Mouse (Mus musculus): ENCODE results near the gene Morc2a. TPM values are rescaled to one million over a fixed set of nuclear protein-coding genes. Genes with fewer than 3 reads are reported as not detected.

Gene Morc2a
- polyA plus RNA-seq, 1 experiment, result 16.0 TPM

- no peak overlapping the region for H3K4me3 ChIP-seq (ENCODE audit: control insufficient read depth, low read depth, low read length)
- H3K27me3 ChIP-seq (ENCODE audit: control insufficient read depth, insufficient read depth, low read length), result no peaks in the 10 kb centered on the region
- TF ChIP-seq CTCF (IDR thresholded peaks at IDR 0.05; ENCODE audit: control insufficient read depth, insufficient read depth, insufficient replicate concordance, low read depth, low read length), result no peak
- no peak for TF ChIP-seq POLR2A (IDR thresholded peaks at IDR 0.05; ENCODE audit: control insufficient read depth, low read depth, low read length)
- H3K27ac ChIP-seq (ENCODE audit: control insufficient read depth, insufficient read depth, low read depth, low read length), result no peak overlapping the region
- H3K36me3 ChIP-seq (ENCODE audit: control insufficient read depth, insufficient read depth, low read length), result no peaks in the 10 kb centered on the region
- H3K4me1 ChIP-seq (ENCODE audit: control insufficient read depth, insufficient read depth, low read length), result no peaks in the 10 kb centered on the region; the same call in 1 of the 2 replicates
These were observed 67.7 kb downstream of the Morc2a start for GRCm38 (mm10) chr11:3716662-3717061.

GRCm38 (mm10) chr11:3722036-3722435 lies 73.0 kb downstream of the Morc2a start:
- TF ChIP-seq CTCF (IDR thresholded peaks at IDR 0.05; ENCODE audit: control insufficient read depth, insufficient read depth, insufficient replicate concordance, low read depth, low read length) (no peak), POLR2A (IDR thresholded peaks at IDR 0.05; ENCODE audit: control insufficient read depth, low read depth, low read length) (no peak)
- H3K27ac ChIP-seq (ENCODE audit: control insufficient read depth, insufficient read depth, low read depth, low read length), result no peak overlapping the region

GRCm38 (mm10) chr11:3722861-3723260 lies 73.9 kb downstream of the Morc2a start:
- H3K27ac ChIP-seq (ENCODE audit: control insufficient read depth, insufficient read depth, low read depth, low read length), result no peak overlapping the region

More at GRCm38 (mm10) chr11:3722036-3722435, 73.0 kb downstream of the Morc2a start:
- H3K36me3 ChIP-seq (ENCODE audit: control insufficient read depth, insufficient read depth, low read length), result no peaks in the 10 kb centered on the region
- no peak overlapping the region for H3K4me3 ChIP-seq (ENCODE audit: control insufficient read depth, low read depth, low read length)
- H3K27me3 ChIP-seq (ENCODE audit: control insufficient read depth, insufficient read depth, low read length), result no peaks in the 10 kb centered on the region
- no peaks in the 10 kb centered on the region for H3K4me1 ChIP-seq (ENCODE audit: control insufficient read depth, insufficient read depth, low read length)

GRCm38 (mm10) chr11:3723910-3724309 lies 74.9 kb downstream of the Morc2a start:
- H3K27me3 ChIP-seq (ENCODE audit: control insufficient read depth, insufficient read depth, low read length), result no peaks in the 10 kb centered on the region
- H3K4me1 ChIP-seq (ENCODE audit: control insufficient read depth, insufficient read depth, low read length), result no peaks in the 10 kb centered on the region
- H3K27ac ChIP-seq (ENCODE audit: control insufficient read depth, insufficient read depth, low read depth, low read length), result no peak overlapping the region
- TF ChIP-seq CTCF (IDR thresholded peaks at IDR 0.05; ENCODE audit: control insufficient read depth, insufficient read depth, insufficient replicate concordance, low read depth, low read length) (no peak), POLR2A (IDR thresholded peaks at IDR 0.05; ENCODE audit: control insufficient read depth, low read depth, low read length) (no peak)
- no peaks in the 10 kb centered on the region for H3K36me3 ChIP-seq (ENCODE audit: control insufficient read depth, insufficient read depth, low read length)
- no peak overlapping the region for H3K4me3 ChIP-seq (ENCODE audit: control insufficient read depth, low read depth, low read length)

More at GRCm38 (mm10) chr11:3722861-3723260, 73.9 kb downstream of the Morc2a start:
- no peak for TF ChIP-seq CTCF (IDR thresholded peaks at IDR 0.05; ENCODE audit: control insufficient read depth, insufficient read depth, insufficient replicate concordance, low read depth, low read length)
- TF ChIP-seq POLR2A (IDR thresholded peaks at IDR 0.05; ENCODE audit: control insufficient read depth, low read depth, low read length), result no peak
- H3K4me1 ChIP-seq (ENCODE audit: control insufficient read depth, insufficient read depth, low read length), result no peaks in the 10 kb centered on the region
- no peaks in the 10 kb centered on the region for H3K27me3 ChIP-seq (ENCODE audit: control insufficient read depth, insufficient read depth, low read length)
- H3K36me3 ChIP-seq (ENCODE audit: control insufficient read depth, insufficient read depth, low read length), result no peaks in the 10 kb centered on the region
- H3K4me3 ChIP-seq (ENCODE audit: control insufficient read depth, low read depth, low read length), result no peak overlapping the region

- Histone ChIP-seq H3K27ac (ENCODE audit: control insufficient read depth, insufficient read depth, low read depth, low read length) (no peak overlapping the region), H3K27me3 (ENCODE audit: control insufficient read depth, insufficient read depth, low read length) (no peaks in the 10 kb centered on the region), H3K4me1 (ENCODE audit: control insufficient read depth, insufficient read depth, low read length) (no peaks in the 10 kb centered on the region), H3K36me3 (ENCODE audit: control insufficient read depth, insufficient read depth, low read length) (no peaks in the 10 kb centered on the region), H3K4me3 (ENCODE audit: control insufficient read depth, low read depth, low read length) (no peak overlapping the region)
- TF ChIP-seq POLR2A (IDR thresholded peaks at IDR 0.05; ENCODE audit: control insufficient read depth, low read depth, low read length) (no peak), CTCF (IDR thresholded peaks at IDR 0.05; ENCODE audit: control insufficient read depth, insufficient read depth, insufficient replicate concordance, low read depth, low read length) (no peak)
These were observed 75.7 kb downstream of the Morc2a start for GRCm38 (mm10) chr11:3724726-3725125.

- Histone ChIP-seq H3K27me3 (ENCODE audit: control insufficient read depth, insufficient read depth, low read length) (no peaks in the 10 kb centered on the region), H3K4me3 (ENCODE audit: control insufficient read depth, low read depth, low read length) (no peak overlapping the region), H3K36me3 (ENCODE audit: control insufficient read depth, insufficient read depth, low read length) (no peaks in the 10 kb centered on the region), H3K4me1 (ENCODE audit: control insufficient read depth, insufficient read depth, low read length) (no peaks in the 10 kb centered on the region), H3K27ac (ENCODE audit: control insufficient read depth, insufficient read depth, low read depth, low read length) (no peak overlapping the region)
- TF ChIP-seq POLR2A (IDR thresholded peaks at IDR 0.05; ENCODE audit: control insufficient read depth, low read depth, low read length), result no peak
- TF ChIP-seq CTCF (IDR thresholded peaks at IDR 0.05; ENCODE audit: control insufficient read depth, insufficient read depth, insufficient replicate concordance, low read depth, low read length), result no peak
These were observed 76.5 kb downstream of the Morc2a start for GRCm38 (mm10) chr11:3725331-3726054.

- TF ChIP-seq POLR2A (IDR thresholded peaks at IDR 0.05; ENCODE audit: control insufficient read depth, low read depth, low read length), result no peak
- TF ChIP-seq CTCF (IDR thresholded peaks at IDR 0.05; ENCODE audit: control insufficient read depth, insufficient read depth, insufficient replicate concordance, low read depth, low read length), result no peak
- Histone ChIP-seq H3K36me3 (ENCODE audit: control insufficient read depth, insufficient read depth, low read length) (no peaks in the 10 kb centered on the region), H3K4me1 (ENCODE audit: control insufficient read depth, insufficient read depth, low read length) (no peaks in the 10 kb centered on the region), H3K4me3 (ENCODE audit: control insufficient read depth, low read depth, low read length) (no peak overlapping the region), H3K27me3 (ENCODE audit: control insufficient read depth, insufficient read depth, low read length) (no peaks in the 10 kb centered on the region), H3K27ac (ENCODE audit: control insufficient read depth, insufficient read depth, low read depth, low read length) (no peak overlapping the region)
These were observed 78.6 kb downstream of the Morc2a start for GRCm38 (mm10) chr11:3727438-3728105.

Data from testis, adult 2 months (tissue).